Mouse (Mus musculus) retina, postnatal 1 day (tissue): ENCODE measurements at regions not wholly inside any gene's neighbourhood (a gene's known extent, or its start where the extent isn't known, plus 50 kb on each side); places are given as distances from the start of the nearest gene placed in this dataset.
"Not testable (repeated sequence)": the region's sequence is repeated elsewhere in the genome, so short reads cannot be mapped to it uniquely, and the experiment has no call there.

ENCODE experiments used
- DNase-seq: peaks from one replicate; pipeline ENCODE4 v3.0.0-alpha.2; 2012

- no peak for DNase-seq
Observed at GRCm38 (mm10) chr5:22433512-22433911, 89.0 kb upstream of the Reln start.

DNA sequence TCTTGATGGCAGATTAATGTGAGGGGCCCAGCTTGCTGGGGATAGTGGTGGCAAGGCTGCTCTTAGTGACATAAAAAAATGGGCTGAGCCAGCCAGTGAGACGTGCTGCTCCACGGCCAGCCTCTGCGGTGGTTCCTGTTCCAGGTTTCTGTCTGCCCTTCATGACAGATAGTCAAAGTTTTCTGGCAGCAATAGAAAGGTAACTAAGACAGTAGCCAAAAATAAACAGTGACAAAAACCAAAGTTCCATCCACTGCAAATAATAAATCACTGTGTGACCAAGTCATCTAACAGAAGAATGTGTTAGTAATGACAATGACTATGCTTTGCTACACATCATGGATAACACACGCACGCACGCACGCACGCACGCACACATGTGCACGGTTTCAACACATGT lies 87.2 kb upstream of the Reln start:
- no peak for DNase-seq

DNA sequence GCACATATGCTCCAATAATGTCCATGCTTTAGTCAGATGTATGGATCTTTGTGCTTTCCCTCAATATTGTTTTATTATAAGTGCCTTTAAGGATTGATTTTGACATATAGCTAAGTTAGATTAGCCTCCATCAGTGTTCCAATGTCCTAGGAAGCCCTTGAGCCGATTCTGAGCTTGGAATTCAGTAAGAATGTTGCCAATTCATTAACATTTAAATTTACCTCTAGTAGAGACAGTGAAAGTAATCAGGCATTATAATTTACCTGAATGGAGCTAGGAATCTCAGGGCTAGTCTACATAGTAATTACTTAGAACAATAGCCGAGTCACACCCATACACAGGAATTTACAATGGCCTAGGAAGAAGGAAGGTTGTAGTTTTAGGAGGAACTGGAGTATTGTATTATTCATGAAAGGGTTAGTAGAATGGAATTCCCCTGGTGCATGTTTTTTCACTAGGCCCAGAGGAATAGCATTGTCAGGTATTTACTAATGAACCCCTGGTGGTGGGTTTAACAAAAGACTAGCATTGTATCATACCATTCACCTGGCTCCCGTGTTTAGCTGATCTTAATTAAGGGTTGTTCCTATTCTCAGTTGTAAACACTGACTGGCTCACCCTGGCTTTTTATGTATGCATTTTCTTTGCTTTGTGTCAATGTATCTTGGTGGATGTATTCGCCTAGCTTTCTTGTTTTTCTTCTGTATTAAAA lies 81.4 kb upstream of the Reln start:
- DNase-seq, result not testable (repeated sequence)

DNA sequence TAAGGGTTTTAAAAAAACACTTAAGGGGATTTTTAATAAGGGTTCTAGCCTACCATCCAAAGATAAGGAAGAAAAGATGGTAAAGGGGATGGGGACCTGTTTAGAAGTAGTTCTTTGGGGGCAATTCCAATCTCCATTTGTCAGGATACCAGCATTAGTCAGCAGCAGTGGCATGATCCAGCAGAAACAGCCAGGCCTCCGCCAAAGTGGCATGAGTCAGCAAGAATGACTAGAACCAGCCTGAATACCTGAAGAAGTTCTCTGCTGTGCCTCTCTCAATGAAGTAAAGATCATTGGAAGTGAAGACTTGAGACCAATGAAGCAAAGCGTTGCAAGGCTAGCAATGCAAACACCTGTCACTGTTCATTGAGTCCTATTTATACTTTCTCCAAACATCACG lies 71.5 kb upstream of the Reln start:
- DNase-seq, result no peak

GRCm38 (mm10) chr5:22399134-22399533 lies 54.6 kb upstream of the Reln start:
- DNase-seq, result peak; percentile 54
